Mouse (Mus musculus): ENCODE results near the gene Sost.

DNA sequence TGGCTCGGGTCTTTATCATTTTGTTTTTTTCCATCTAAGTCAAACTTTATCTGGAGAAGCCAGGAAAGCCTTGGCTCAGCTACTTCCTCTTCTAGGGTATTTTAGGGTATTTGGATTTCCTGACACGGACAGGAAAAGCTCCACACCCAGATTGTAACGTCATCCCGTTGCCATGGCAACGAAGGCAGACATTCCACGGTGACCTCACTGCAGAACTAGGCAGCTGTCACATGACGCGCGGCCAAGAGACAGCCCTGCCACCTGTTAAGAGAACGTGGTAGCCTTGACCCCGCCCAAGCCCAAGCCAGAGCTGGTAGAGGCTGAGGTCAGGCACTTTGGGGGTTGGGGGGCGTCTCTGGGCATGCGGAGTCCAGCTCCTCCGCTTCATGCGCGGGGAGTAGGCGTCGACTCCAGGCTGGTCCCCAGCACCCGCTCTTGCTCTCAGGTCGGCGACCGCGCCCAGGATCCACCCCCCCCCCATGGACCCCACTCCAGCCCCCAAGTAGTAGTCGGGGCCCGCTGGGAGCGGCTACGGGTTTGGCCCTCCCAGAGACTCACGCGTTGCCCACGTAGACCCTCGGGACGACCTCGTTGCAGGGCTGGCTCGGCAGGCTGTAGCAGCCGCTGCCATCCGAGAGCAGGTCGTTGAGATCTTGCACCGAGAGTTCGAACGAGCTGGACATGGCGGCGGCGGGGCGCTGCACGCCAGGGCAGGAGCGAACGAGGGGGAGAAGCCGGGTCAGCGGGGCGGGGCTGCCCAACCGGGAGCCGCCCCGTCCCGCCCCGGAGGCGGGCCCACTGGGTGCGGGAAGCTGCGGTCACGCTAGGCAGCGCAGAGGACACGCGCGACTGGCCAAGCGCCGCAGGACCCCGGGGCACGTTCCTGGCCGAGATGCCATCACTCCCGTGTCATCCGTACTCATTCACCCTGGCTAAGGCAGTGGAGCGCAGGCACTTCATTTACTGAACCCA is 17.5 kb upstream of the Sost start, which contains the start of gene Cfap97d1:
- TF ChIP-seq EP300 (optimal IDR thresholded peaks at IDR 0.05), result no peak
- no peak; the same call in 1 of the 2 replicates for TF ChIP-seq CTCF (IDR thresholded peaks at IDR 0.05; ENCODE audit: low read depth)

All from stomach, postnatal 0 days (tissue).